Mouse (Mus musculus) ZHBTc4 (cell line): ENCODE measurements around the gene Rp9.
A peak's percentile ranks its signal among the peaks of the same experiment; 100 is the strongest.
"Not testable (repeated sequence)": the region's sequence is repeated elsewhere in the genome, so short reads cannot be mapped to it uniquely, and the experiment has no call there.

Source experiments
- DNase-seq: peaks from one replicate; pipeline ENCODE4 v3.0.0-alpha.2; 2011; ENCODE audit warnings: low read depth, low spot score

Gene Rp9

GRCm38 (mm10) chr9:22420491-22420890 is 49.1 kb downstream of the Rp9 start:
- no peak for DNase-seq

GRCm38 (mm10) chr9:22419877-22420276 is 49.7 kb downstream of the Rp9 start:
- no peak for DNase-seq

- DNase-seq = no peak
These were observed 52.0 kb downstream of the Rp9 start for GRCm38 (mm10) chr9:22417547-22417946.

- DNase-seq = no peak
These were observed 53.4 kb downstream of the Rp9 start for GRCm38 (mm10) chr9:22416187-22416586.

- peak; percentile 99 for DNase-seq
These were observed 58.3 kb downstream of the Rp9 start, which contains the start of gene 9530077C05Rik for GRCm38 (mm10) chr9:22411002-22411857. 9530077C05Rik (plus strand) TSS chr9:22411513.

- peak; percentile 51 for DNase-seq
These were observed 60.0 kb downstream of the Rp9 start for GRCm38 (mm10) chr9:22409501-22409900.

DNA sequence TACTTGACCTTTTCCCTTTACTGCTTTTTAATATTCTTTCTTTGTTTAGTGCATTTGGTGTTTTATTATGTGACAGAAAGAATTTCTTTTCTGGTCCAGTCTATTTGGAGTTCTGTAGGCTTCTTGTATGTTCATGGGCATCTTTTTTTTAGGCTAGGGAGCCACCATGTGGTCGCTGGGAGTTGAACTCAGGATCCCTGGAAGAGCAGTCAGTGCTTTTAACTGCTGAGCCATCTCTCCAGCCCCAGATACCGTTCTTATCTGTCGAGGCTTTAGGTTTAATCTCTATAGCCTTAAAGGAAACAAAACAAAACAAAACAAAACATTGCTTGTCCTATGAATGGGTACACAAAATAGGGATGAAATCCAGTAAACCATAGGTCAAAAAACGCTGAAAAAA is 61.2 kb downstream of the Rp9 start:
- peak; percentile 58 for DNase-seq

- not testable (repeated sequence) for DNase-seq
These were observed 61.9 kb downstream of the Rp9 start for GRCm38 (mm10) chr9:22407633-22408032.

- no peak for DNase-seq
These were observed 64.1 kb downstream of the Rp9 start for GRCm38 (mm10) chr9:22405414-22405813.

DNA sequence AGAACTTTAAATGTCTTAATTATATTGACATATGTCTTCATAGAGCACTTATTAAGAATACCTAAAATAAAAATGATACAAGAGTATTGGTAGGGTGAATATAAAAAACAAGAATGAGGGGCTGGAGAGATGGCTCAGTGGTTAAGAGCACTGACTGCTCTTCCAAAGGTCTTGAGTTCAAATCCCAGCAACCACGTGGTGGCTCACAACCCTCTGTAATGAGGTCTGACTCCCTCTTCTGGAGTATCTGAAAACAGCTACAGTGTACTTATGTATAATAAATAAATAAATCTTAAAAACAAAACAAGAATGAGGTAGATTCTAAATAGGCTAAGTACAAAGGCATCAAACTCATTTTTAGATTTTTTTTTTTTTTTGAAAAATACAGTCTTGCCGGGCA is 66.0 kb downstream of the Rp9 start:
- DNase-seq = not testable (repeated sequence)

GRCm38 (mm10) chr9:22402976-22403375 is 66.6 kb downstream of the Rp9 start:
- DNase-seq = no peak

- peak; percentile 69 for DNase-seq
These were observed 67.5 kb downstream of the Rp9 start for GRCm38 (mm10) chr9:22402001-22402400.

GRCm38 (mm10) chr9:22399021-22399420 is 70.5 kb downstream of the Rp9 start:
- DNase-seq = no peak

- no peak for DNase-seq
These were observed 74.8 kb downstream of the Rp9 start for GRCm38 (mm10) chr9:22394725-22395124.

- peak; percentile 61 for DNase-seq
These were observed 79.2 kb downstream of the Rp9 start for GRCm38 (mm10) chr9:22390390-22390789.

DNA sequence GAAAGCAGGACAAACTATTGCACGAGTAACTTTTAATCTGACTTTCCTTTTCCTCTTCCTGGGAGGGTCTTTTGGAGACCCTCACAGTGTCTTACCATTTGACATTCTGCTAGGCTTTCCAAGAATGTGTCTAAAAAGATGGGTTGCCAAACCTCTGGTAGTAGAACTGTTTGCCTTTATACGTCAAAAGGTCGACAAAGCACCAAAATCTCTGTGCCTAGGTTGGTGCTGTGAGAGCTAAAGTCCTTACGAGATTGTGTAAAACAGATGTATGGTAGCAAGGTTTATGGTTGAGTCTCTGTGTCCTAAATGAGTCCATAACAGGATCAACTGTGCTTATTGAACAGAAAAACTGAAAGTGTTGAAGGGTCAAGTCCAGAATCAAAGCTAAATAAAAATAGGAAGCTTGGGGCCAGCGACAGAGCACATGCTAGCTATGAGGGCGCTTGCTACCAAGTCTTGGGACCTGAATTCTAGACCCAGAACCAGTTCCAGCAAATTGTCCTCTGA is 79.8 kb downstream of the Rp9 start:
- DNase-seq = no peak

- peak; percentile 99 for DNase-seq
These were observed 80.5 kb downstream of the Rp9 start, which contains the start of gene Anln for GRCm38 (mm10) chr9:22389021-22389476. Anln (minus strand) TSS chr9:22389188.

DNA sequence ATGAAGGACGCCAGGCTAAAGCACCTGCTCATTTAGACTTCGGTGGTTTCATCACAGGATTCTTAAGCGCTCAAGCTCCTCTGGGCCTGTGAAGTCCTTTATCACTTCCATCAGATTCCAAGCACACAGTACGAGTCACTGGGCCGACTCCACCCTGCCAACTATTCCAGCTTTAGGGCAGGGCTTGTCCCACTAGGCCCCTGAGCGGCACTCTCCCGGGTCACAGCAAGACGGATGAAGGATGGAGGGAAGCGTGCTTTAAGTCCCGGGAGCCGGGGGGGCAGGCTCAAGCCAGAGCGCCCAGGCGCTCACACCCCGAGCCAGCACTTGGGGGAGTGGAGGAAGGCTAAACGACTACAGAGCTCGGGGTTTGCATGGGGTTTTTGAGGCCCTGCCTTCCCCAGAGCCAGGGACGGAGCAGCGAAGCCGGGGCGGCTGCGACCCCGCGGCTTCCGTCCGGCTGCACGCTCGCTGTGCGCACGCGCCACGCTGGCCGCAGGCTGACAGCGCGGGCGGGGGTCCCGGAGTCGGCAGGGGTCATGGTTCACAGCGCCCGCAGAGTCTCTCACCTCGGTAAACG is 81.1 kb downstream of the Rp9 start:
- DNase-seq = peak; percentile 88

DNA sequence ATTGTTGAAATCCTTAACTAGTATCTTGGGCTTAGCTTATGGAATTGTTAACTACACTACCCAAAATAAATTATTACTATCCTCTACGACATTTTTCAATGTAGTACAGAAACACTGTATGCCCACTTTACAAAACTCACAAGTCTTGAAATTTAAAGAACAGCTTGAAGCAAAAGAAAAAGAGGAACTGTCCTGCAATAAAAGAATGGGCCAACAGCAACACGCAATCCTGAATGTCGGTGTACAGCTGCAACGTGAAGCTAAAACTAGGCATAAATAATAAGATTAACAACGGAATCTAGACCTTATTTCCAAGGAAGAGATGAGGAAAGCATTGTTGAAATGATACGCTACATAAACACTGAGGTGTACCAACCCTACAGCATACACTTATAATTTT is 81.6 kb downstream of the Rp9 start:
- no peak for DNase-seq

DNA sequence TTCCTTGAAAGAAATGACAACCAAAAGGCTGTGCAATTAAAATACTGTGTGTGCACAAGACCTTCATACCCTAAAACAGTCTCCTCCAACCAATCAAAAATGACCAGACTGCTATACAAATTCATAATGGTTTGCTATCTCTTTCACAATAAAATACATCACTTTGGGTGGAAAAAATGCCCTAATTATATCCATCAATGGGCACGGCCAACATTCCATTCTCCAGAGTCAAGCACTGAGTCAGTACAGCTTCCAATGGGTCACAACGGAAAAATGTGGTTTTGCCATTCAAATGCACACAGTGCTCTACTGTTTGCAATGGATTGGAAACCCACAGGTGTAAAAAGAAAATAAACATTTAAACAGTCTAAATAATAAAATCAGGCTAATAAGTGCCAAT is 83.7 kb downstream of the Rp9 start:
- DNase-seq = no peak

GRCm38 (mm10) chr9:22376086-22376485 is 93.5 kb downstream of the Rp9 start:
- DNase-seq = no peak

- peak; percentile 82 for DNase-seq
These were observed 96.8 kb downstream of the Rp9 start for GRCm38 (mm10) chr9:22372760-22373159.

DNA sequence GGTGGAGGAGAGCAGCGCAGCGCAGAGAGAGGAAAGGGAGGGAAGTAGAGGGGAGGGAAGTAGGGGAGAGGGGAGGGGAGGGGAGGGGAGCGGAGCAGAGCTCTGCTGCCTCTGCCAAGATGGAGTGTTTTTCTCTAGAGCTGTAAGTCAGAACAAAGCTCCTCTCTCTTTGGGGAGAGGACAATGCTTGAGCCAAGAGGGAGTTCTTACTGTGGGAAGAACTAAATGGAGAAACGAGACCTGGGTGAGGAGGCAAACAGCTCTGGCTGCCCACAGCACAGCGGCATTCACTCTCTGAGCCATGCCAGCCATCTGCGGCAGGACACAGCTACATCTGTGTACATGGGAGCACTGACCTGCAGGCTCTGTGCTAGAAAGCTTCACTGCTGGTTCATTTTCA is 101.5 kb downstream of the Rp9 start:
- no peak for DNase-seq
